Mouse (Mus musculus): ENCODE measurements around the gene Cradd.

- TF ChIP-seq GATA1 (IDR thresholded peaks at IDR 0.05; ENCODE audit: borderline replicate concordance, low read length) (no peak), FLI1 (IDR thresholded peaks at IDR 0.05; ENCODE audit: low read length) (no peak)
These were observed 10.9 kb upstream of the Cradd start for GRCm38 (mm10) chr10:95334826-95335225.
